Mouse (Mus musculus) hindbrain, embryonic 16.5 days (tissue): ENCODE measurements around the gene Elob. TPM values are rescaled to one million over a fixed set of nuclear protein-coding genes. Genes with fewer than 3 reads are reported as not detected.

ENCODE experiments used
- ATAC-seq: fragments of 200-750 bp; cut with Nextera tagmentation; 2 replicates; pipeline ENCODE4 v1.8.0; 2017; ENCODE audit warnings: moderate TSS enrichment, moderate library complexity
- H3K27ac ChIP-seq: fragments of 300-500 bp; sonication (generic); 2 replicates; pipeline ENCODE4 v1.5.1; 2014; ENCODE audit warnings: low read depth, mild to moderate bottlenecking, control low read depth, low read length, moderate library complexity
- H3K27me3 ChIP-seq: fragments of 300-500 bp; sonication (generic); replicated peaks from 2 replicates; pipeline ENCODE4 v1.6.1; 2014; ENCODE audit warnings: low read length; ENCODE audit not compliant: control insufficient read depth, insufficient read depth
- H3K36me3 ChIP-seq: fragments of 300-500 bp; sonication (generic); 2 replicates; pipeline ENCODE4 v1.6.1; 2014; ENCODE audit warnings: mild to moderate bottlenecking, low read length, moderate library complexity, mixed read lengths; ENCODE audit not compliant: control insufficient read depth, insufficient read depth
- H3K4me1 ChIP-seq: fragments of 300-500 bp; sonication (generic); 2 replicates; pipeline ENCODE4 v1.6.1; 2014; ENCODE audit warnings: low read depth, low read length; ENCODE audit not compliant: control insufficient read depth, insufficient read depth
- H3K4me2 ChIP-seq: fragments of 300-500 bp; sonication (generic); 2 replicates; pipeline ENCODE4 v1.6.1; 2014; ENCODE audit warnings: mild to moderate bottlenecking, low read length, control low read depth, moderate library complexity
- H3K4me3 ChIP-seq: fragments of 300-500 bp; sonication (generic); 2 replicates; pipeline ENCODE4 v1.5.1; 2014; ENCODE audit warnings: mild to moderate bottlenecking, low read length, control low read depth, moderate library complexity
- H3K9ac ChIP-seq: fragments of 300-500 bp; sonication (generic); 2 replicates; pipeline ENCODE4 v1.6.1; 2014; ENCODE audit warnings: low read depth, mild to moderate bottlenecking, control low read depth, low read length, moderate library complexity
- H3K9me3 ChIP-seq: fragments of 300-500 bp; sonication (generic); 2 replicates; pipeline ENCODE4 v1.6.1; 2014; ENCODE audit warnings: mild to moderate bottlenecking, low read length, moderate library complexity; ENCODE audit not compliant: control insufficient read depth
- WGBS: fragments of 180-500 bp; shearing (Covaris S2); extraction: QIAGEN DNeasy Blood & Tissue Kit; methylation state at CpG from one replicate; pipeline ENCODE4 v1.1.7; 2014; 5-methylcytosine and 5-hydroxymethylcytosine counted together
- polyA plus RNA-seq: library from polyadenylated mRNA; unstranded; fragments of >200 nt; fragmentation: Nextera tagmentation; extraction: Ambion mirVana; gene quantifications from 2 replicates; pipeline ENCODE4 v1.2.1, GENCODE M21; 2015

The Elob gene
- polyA plus RNA-seq, 1 experiment from 2014 or later = 1,245 TPM

DNA sequence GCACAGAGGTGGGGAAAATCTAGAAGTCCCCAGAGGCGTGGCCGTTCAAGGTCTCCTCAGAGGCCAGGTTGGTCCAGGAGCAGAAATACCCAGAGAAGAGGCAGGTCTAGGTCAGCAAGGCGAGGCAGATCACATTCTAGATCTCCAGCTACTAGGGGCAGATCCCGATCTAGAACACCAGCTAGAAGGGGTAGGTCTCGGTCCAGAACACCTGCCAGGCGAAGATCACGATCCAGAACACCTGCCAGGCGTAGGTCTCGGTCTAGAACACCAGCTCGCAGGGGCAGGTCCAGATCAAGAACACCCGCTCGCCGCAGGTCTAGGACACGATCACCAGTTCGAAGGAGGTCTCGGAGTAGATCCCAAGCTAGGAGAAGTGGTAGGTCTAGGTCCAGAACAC lies 13.3 kb downstream of the Elob start:
- 97% methylated on average over 16 of the region's 16 CpGs for WGBS
- no peaks in the 10 kb centered on the region for H3K4me1 ChIP-seq
- H3K27ac ChIP-seq = no peak overlapping the region
- H3K9ac ChIP-seq = no peak overlapping the region
- no peak for ATAC-seq
- H3K27me3 ChIP-seq = no peaks in the 10 kb centered on the region
- H3K4me3 ChIP-seq = no peak overlapping the region
- H3K4me2 ChIP-seq = no peak overlapping the region
- H3K9me3 ChIP-seq = peaks cover 25% of the 10 kb centered on the region
- H3K36me3 ChIP-seq = peaks cover 86% of the 10 kb centered on the region

DNA sequence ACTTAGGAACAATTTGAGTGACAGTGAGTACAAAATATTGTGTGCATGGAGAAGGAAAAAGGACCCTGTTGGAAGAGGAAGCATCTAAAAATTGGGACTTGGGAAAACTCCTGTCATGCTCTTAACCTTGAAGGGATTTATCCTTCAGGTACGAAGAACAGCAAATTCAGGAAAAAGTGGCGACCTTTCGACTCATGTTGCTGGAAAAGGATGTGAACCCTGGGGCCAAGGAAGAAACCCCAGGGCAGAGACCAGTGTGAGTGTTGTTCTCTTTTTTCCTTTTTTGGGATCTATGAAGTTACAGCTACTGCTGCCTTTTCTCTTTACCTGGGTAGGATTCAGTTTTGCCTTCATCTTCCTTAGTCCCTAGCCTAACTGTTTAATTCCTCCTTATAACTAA lies 21.0 kb downstream of the Elob start:
- Histone ChIP-seq H3K9ac (no peak overlapping the region), H3K9me3 (no peaks in the 10 kb centered on the region), H3K4me2 (no peak overlapping the region), H3K36me3 (peaks cover 38% of the 10 kb centered on the region), H3K4me1 (peaks cover 31% of the 10 kb centered on the region), H3K27me3 (no peaks in the 10 kb centered on the region), H3K27ac (no peak overlapping the region), H3K4me3 (no peak overlapping the region)
- ATAC-seq = no peak
- 89% methylated on average over 3 of the region's 3 CpGs for WGBS

DNA sequence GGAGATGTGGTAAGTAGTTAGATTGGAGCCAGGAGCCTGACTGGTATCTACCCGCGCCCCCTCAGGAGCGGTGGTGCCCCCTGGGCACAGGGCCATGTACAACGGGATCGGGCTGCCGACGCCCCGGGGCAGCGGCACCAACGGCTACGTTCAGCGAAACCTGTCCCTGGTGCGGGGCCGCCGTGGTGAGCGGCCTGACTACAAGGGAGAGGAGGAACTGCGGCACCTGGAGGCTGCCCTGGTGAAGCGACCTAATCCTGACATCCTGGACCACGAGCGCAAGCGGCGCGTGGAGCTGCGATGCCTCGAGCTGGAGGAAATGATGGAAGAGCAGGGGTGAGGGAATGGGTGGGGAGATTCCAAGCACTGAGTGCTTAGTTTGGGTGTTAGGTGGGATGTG lies 22.1 kb downstream of the Elob start:
- no peak overlapping the region for H3K27ac ChIP-seq

DNA sequence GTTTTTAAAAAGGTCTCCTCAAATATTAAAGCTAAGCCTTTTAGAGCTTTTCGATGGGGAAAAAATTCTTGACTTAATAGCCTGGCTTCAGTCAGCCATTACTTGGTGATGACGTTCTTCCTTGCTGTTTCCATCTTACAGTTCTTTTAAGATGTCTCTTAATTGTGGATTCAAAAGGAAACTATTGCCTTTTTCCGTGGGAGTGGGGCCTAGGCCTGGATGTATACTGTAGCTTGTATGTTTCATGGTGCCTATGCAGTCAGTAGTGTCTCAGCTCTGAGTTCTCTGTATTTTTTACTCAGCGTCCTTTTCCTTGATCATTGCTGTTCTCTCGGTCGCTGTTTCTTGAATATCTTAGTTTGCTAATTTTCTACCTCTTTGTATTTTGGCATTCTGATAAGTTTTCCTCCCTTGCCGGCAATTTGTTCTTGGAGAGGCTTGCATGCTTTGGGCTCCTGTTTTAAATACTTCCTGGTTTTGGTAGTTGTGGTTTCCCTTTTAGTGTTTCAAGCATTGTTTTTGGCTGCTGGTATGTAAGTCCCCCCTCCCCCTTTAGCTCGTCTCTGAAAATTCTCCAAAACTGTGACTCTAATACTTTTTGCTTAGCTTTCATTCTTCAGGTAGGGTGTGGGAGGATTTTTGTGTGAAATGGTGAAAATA lies 24.4 kb downstream of the Elob start:
- Histone ChIP-seq H3K27me3 (no peaks in the 10 kb centered on the region), H3K4me3 (peak overlapping the region; percentile 63), H3K27ac (no peak overlapping the region; the same call in 1 of the 2 replicates), H3K9me3 (no peaks in the 10 kb centered on the region), H3K4me1 (peaks cover 31% of the 10 kb centered on the region), H3K36me3 (peaks cover 9% of the 10 kb centered on the region), H3K9ac (peak overlapping the region; percentile 81), H3K4me2 (peak overlapping the region; percentile 74)
- no peak for ATAC-seq
- WGBS = 5% methylated on average over 8 of the region's 8 CpGs

More for the DNA sequence above, 22.1 kb downstream of the Elob start:
- Histone ChIP-seq H3K9me3 (no peaks in the 10 kb centered on the region), H3K4me3 (no peak overlapping the region), H3K4me2 (peak overlapping the region; percentile 13; the same call in 1 of the 2 replicates), H3K27me3 (no peaks in the 10 kb centered on the region), H3K36me3 (peaks cover 30% of the 10 kb centered on the region), H3K9ac (0 out of 2 replicates have a peak overlapping the region, but pooled peaks have one; percentile 5), H3K4me1 (peaks cover 31% of the 10 kb centered on the region)
- ATAC-seq = no peak
- 78% methylated on average over 25 of the region's 25 CpGs for WGBS

DNA sequence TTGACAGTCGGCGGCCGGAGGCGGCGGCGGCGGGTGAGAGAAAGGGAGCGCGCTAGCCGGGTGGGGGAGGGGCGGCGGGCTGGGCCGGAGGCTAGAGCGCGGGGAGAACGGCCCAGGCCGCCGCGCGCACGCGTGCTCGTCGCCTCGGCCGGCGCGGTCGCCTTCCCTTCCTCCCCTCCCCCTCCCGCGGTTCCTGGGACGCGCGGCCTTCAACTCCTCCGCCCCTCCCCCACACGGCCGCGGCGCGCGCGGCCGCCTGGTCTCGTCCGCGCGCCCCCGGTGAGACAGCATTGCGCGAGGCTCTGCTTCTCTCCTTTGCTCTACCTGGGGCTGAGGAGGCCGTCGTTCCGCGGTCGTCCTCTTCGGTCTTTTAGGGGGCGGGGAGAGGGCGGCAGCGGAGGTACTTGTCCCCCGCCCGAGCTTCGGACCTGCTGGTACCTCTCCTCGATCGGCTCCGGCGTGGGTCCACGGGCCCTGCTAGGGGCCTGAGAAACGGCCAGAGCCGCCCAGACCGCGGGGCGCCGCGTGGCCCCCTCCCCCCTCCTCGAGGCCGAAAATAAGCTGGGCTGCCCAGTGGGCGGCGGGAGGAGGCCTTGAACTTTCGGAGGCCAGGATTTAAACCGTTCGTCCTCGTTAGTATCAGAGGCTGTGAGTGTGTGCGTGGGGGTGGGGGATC lies 25.4 kb downstream of the Elob start:
- H3K4me1 ChIP-seq = peaks cover 31% of the 10 kb centered on the region
- peak; percentile 57 for ATAC-seq

DNA sequence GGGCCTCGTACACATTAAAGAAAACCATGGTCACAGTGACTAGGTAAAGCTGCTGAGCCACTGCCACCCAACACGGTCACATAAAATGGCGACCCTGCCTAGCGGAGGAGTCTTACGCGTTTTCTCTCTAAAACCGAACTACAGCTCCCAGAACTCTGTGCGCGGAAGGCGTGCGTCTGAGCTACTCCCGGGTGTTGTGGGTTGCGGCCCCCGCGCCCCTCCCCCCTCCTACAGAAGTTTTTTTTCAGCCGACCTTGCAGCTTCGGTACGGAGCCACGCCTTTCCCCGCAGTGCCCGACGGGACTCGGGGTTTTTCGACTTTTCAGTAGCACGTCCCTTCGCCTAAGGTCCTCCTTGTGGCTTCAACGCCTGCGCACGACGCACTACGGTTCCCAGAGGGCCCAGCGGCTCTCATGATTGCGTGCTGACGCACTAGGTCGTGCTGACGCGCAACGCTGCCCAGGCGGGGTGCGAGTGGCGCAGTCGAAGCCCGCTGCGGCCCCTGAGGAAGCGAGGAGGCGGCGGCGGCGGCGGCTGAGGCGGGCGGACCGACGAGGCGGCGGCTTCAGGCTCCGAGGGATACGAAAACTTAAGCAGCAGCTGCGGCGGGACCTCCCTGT lies 26.1 kb downstream of the Elob start:
- ATAC-seq = peak; percentile 98
- Histone ChIP-seq H3K36me3 (no peaks in the 10 kb centered on the region), H3K27me3 (no peaks in the 10 kb centered on the region), H3K4me1 (peaks cover 31% of the 10 kb centered on the region), H3K4me3 (peak overlapping the region; percentile 63), H3K4me2 (peak overlapping the region; percentile 67), H3K9me3 (no peaks in the 10 kb centered on the region), H3K27ac (peak overlapping the region; percentile 97), H3K9ac (peak overlapping the region; percentile 81)
- WGBS = under 1% methylated on average over 60 of the region's 60 CpGs

More for the DNA sequence above, 25.4 kb downstream of the Elob start:
- Histone ChIP-seq H3K36me3 (peaks cover under 1% of the 10 kb centered on the region; the same call in 1 of the 2 replicates), H3K4me3 (peak overlapping the region; percentile 63), H3K9ac (peak overlapping the region; percentile 81), H3K27me3 (no peaks in the 10 kb centered on the region), H3K27ac (peak overlapping the region; percentile 97), H3K4me2 (peak overlapping the region; percentile 74), H3K9me3 (no peaks in the 10 kb centered on the region)
- 0% methylated on average over 48 of the region's 83 CpGs for WGBS

DNA sequence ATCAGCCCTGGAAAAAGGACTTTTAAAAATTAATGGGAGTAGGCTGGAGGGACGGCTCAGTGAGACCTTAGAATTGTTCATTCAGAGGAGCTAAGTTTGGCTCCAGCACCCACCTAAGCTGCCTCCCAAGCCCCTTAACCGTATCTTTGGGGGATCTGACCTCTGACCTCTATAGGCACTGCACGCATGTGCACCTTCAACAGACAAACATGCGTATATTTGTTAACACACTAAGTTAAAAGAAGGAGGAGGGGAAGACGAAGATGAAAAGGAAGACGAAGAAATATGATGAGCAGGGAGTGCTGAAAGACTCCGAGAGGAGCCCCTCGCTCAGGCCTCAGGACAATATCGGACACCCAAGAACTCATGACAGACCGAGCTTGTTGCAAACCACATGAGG lies 27.3 kb downstream of the Elob start:
- Histone ChIP-seq H3K27me3 (no peaks in the 10 kb centered on the region), H3K4me3 (no peak overlapping the region), H3K27ac (no peak overlapping the region), H3K9ac (no peak overlapping the region), H3K4me1 (peaks cover 25% of the 10 kb centered on the region), H3K9me3 (no peaks in the 10 kb centered on the region), H3K36me3 (no peaks in the 10 kb centered on the region), H3K4me2 (no peak overlapping the region)
- 95% methylated on average over 10 of the region's 10 CpGs for WGBS
- no peak for ATAC-seq

DNA sequence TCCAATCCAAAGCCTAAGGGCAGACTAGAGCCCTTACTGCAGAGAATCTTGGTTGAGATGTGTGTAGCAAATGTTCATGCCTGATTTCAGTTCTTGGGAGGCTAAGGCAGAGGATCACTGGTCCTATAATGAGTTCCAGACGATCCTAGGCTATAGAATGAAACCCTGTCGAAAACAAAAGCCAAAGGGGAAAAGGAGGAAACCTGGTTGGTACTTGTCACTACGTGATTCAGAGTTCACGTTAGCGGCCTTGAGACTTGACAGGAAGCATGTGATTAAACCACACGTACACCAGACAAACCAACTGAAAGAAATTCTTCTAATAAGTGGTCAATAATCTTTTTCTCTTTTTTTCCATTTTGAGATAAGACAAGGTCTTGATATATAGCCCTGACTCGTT lies 31.6 kb downstream of the Elob start:
- H3K4me3 ChIP-seq = no peak overlapping the region
- no peaks in the 10 kb centered on the region for H3K36me3 ChIP-seq
- H3K9me3 ChIP-seq = no peaks in the 10 kb centered on the region
- 80% methylated on average over 7 of the region's 7 CpGs for WGBS
- H3K27me3 ChIP-seq = no peaks in the 10 kb centered on the region
- no peak overlapping the region for H3K27ac ChIP-seq
- ATAC-seq = no peak
- H3K9ac ChIP-seq = no peak overlapping the region
- H3K4me1 ChIP-seq = no peaks in the 10 kb centered on the region; the same call in 1 of the 2 replicates
- H3K4me2 ChIP-seq = no peak overlapping the region

DNA sequence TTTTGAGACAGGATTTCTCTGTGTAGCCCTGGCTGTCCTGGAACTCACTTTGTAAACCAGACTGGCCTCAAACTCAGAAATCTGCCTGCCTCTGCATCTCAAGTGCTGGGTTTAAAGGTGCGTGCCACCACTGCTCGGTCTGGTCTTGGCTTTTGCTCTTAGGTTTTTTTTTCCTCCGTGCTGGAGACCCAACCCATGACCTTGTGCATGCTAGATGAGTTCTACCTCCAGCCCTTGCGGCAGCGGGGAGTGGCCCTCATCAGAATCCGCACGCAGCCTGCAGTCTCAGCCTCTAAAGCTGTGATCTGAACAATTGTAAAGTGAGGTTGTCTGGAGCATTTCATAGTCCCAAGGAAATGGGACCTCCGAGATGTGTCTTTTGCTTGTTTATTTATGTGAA lies 33.6 kb downstream of the Elob start:
- ATAC-seq = no peak
- 98% methylated on average over 8 of the region's 8 CpGs for WGBS

More for the DNA sequence above, 33.6 kb downstream of the Elob start:
- Histone ChIP-seq H3K36me3 (no peaks in the 10 kb centered on the region), H3K27me3 (no peaks in the 10 kb centered on the region), H3K9me3 (no peaks in the 10 kb centered on the region), H3K9ac (no peak overlapping the region), H3K4me1 (peaks cover 3% of the 10 kb centered on the region; the same call in 1 of the 2 replicates), H3K4me3 (no peak overlapping the region), H3K4me2 (no peak overlapping the region), H3K27ac (no peak overlapping the region)
